Mouse (Mus musculus) kidney, adult 2 months (tissue): ENCODE measurements at regions not wholly inside any gene's neighbourhood (a gene's known extent, or its start where the extent isn't known, plus 50 kb on each side); places are given as distances from the start of the nearest gene placed in this dataset.

Source experiments
- CTCF ChIP-seq: fragments of 200-500 bp; conservative IDR thresholded peaks from 2 replicates; pipeline ENCODE4 v1.5.1; 2011; ENCODE audit warnings: low read depth, mild to moderate bottlenecking, control low read depth, low read length, moderate library complexity, mixed read lengths; ENCODE audit not compliant: insufficient read depth, insufficient read length
- POLR2A ChIP-seq: fragments of 200-500 bp; IDR thresholded peaks from one replicate; pipeline ENCODE4 v1.6.1; 2011; ENCODE audit warnings: low read depth, low read length, control low read depth

DNA sequence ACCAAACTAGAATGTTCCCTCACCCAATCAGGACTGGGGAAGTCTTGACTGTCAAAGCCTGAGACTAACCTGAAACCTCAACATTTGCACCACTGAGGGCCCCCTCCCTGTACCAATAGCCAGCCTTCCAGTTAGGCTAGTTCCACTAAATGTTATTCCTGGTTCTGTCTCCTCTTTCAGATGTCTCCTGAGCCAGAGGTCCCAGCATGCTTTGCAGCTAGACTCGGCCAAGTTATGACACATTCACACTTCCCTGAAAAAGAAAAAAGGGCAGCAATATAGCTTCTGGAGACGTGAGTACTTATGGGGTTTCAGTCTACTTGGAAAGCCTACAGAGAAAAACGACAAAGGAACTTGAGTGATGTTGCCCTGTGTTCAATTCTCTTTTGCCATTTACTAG is 308.1 kb downstream of the Gm826 start:
- TF ChIP-seq CTCF (no peak), POLR2A (no peak)
